Mouse (Mus musculus): ENCODE results near the gene Rora. TPM values are rescaled to one million over a fixed set of nuclear protein-coding genes. Genes with fewer than 3 reads are reported as not detected.

The Rora gene
- polyA plus RNA-seq, 1 experiment from 2014 or later = 12.5 TPM

GRCm38 (mm10) chr9:69289056-69290017 is 635.8 kb downstream of the Rora start:
- ATAC-seq (ENCODE audit: insufficient number of reproducible peaks, insufficient read depth, low FRiP score, low TSS enrichment) = peak; percentile 90
- Histone ChIP-seq H3K36me3 (no peaks in the 10 kb centered on the region), H3K4me1 (peaks cover 43% of the 10 kb centered on the region), H3K27ac (peak overlapping the region; percentile 72), H3K4me2 (replicated peaks) (peak overlapping the region; percentile 93), H3K9me3 (no peaks in the 10 kb centered on the region), H3K27me3 (0 out of 2 replicates have a peak, but pooled peaks cover 6% of the 10 kb centered on the region), H3K9ac (peak overlapping the region; percentile 69), H3K4me3 (peak overlapping the region; percentile 69)
- WGBS = under 1% methylated on average over 56 of the region's 59 CpGs

GRCm38 (mm10) chr9:69290018-69290880 is 636.7 kb downstream of the Rora start:
- WGBS = under 1% methylated on average over 73 of the region's 73 CpGs
- Histone ChIP-seq H3K9ac (peak overlapping the region; percentile 69), H3K4me1 (peaks cover 49% of the 10 kb centered on the region), H3K27me3 (0 out of 2 replicates have a peak, but pooled peaks cover 6% of the 10 kb centered on the region), H3K36me3 (no peaks in the 10 kb centered on the region), H3K9me3 (no peaks in the 10 kb centered on the region), H3K4me3 (peak overlapping the region; percentile 69), H3K4me2 (replicated peaks) (peak overlapping the region; percentile 93), H3K27ac (peak overlapping the region; percentile 72)
- peak; percentile 57 for ATAC-seq (ENCODE audit: insufficient number of reproducible peaks, insufficient read depth, low FRiP score, low TSS enrichment)

GRCm38 (mm10) chr9:69290881-69291450 is 637.4 kb downstream of the Rora start:
- Histone ChIP-seq H3K9ac (peak overlapping the region; percentile 69), H3K27ac (peak overlapping the region; percentile 72; the same call in 1 of the 2 replicates), H3K4me2 (replicated peaks) (peak overlapping the region; percentile 93), H3K4me1 (peaks cover 51% of the 10 kb centered on the region), H3K27me3 (0 out of 2 replicates have a peak, but pooled peaks cover 6% of the 10 kb centered on the region), H3K4me3 (peak overlapping the region; percentile 69), H3K36me3 (no peaks in the 10 kb centered on the region), H3K9me3 (no peaks in the 10 kb centered on the region)
- WGBS = under 1% methylated on average over 29 of the region's 29 CpGs
- ATAC-seq (ENCODE audit: insufficient number of reproducible peaks, insufficient read depth, low FRiP score, low TSS enrichment) = no peak

- Histone ChIP-seq H3K4me1 (peaks cover 51% of the 10 kb centered on the region), H3K4me3 (peak overlapping the region; percentile 69), H3K27ac (no peak overlapping the region), H3K9me3 (no peaks in the 10 kb centered on the region), H3K4me2 (replicated peaks) (peak overlapping the region; percentile 93), H3K36me3 (no peaks in the 10 kb centered on the region), H3K27me3 (0 out of 2 replicates have a peak, but pooled peaks cover 6% of the 10 kb centered on the region), H3K9ac (peak overlapping the region; percentile 69)
- ATAC-seq (ENCODE audit: insufficient number of reproducible peaks, insufficient read depth, low FRiP score, low TSS enrichment) = no peak
- 6% methylated on average over 13 of the region's 13 CpGs for WGBS
Measured at GRCm38 (mm10) chr9:69291451-69291850, 637.9 kb downstream of the Rora start.

- no peak for ATAC-seq (ENCODE audit: insufficient number of reproducible peaks, insufficient read depth, low FRiP score, low TSS enrichment)
Measured at GRCm38 (mm10) chr9:69292353-69292752, 638.8 kb downstream of the Rora start.

GRCm38 (mm10) chr9:69292776-69293687 is 639.4 kb downstream of the Rora start:
- Histone ChIP-seq H3K36me3 (no peaks in the 10 kb centered on the region), H3K4me3 (no peak overlapping the region), H3K9ac (no peak overlapping the region), H3K4me1 (peaks cover 51% of the 10 kb centered on the region), H3K4me2 (replicated peaks) (peak overlapping the region; percentile 14; the same call in 1 of the 2 replicates), H3K9me3 (no peaks in the 10 kb centered on the region), H3K27ac (no peak overlapping the region), H3K27me3 (0 out of 2 replicates have a peak, but pooled peaks cover 6% of the 10 kb centered on the region)
- no peak for ATAC-seq (ENCODE audit: insufficient number of reproducible peaks, insufficient read depth, low FRiP score, low TSS enrichment)
- WGBS = 33% methylated on average over 12 of the region's 12 CpGs

More at GRCm38 (mm10) chr9:69292353-69292752, 638.8 kb downstream of the Rora start:
- Histone ChIP-seq H3K27ac (no peak overlapping the region), H3K9me3 (no peaks in the 10 kb centered on the region), H3K27me3 (0 out of 2 replicates have a peak, but pooled peaks cover 6% of the 10 kb centered on the region), H3K4me2 (replicated peaks) (peak overlapping the region; percentile 93), H3K4me3 (no peak overlapping the region), H3K4me1 (peaks cover 51% of the 10 kb centered on the region), H3K9ac (no peak overlapping the region), H3K36me3 (no peaks in the 10 kb centered on the region)
- 19% methylated on average over 5 of the region's 5 CpGs for WGBS

DNA sequence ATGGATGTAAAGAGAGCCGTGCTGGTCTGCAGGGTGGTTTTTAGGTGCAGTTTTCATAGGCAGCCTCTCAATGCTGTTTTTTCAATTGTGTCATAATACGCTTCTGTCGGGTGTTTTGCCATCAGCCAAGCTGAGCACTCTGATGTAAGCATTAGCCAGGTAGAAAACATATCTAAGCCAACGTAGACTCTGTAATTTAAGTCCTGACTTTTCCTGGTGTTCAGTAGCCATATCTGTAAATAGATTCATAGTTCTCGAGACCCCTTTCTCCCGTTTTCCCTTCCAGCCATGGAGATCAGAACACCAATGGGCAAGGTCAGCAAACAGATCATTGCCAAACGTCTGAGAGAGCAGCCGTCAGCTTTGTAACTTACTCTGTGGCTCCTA is 640.1 kb downstream of the Rora start:
- H3K4me3 ChIP-seq = no peak overlapping the region

DNA sequence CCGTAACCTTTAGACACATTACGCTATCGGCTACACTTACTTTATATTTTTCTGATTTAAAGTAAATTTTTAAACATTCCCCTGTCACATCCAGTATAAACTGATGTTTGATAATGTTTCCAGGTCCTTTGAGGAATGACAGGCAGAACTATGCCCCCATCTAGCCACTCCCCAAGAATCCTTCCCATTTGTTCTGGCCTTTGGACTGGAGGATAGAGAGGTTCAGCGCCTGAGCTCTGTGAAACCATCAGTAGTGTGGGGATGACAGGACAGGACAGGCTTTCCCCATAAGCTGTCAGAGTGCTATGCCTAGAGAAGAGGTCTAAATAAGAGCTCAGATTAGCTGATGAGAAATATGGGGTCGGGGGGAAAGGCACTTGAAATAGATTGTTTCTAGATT is 640.8 kb downstream of the Rora start:
- H3K4me1 ChIP-seq = peaks cover 46% of the 10 kb centered on the region; the same call in 1 of the 2 replicates
- WGBS = 72% methylated on average over 5 of the region's 5 CpGs
- H3K27me3 ChIP-seq = 0 out of 2 replicates have a peak, but pooled peaks cover 6% of the 10 kb centered on the region
- no peak overlapping the region for H3K4me3 ChIP-seq
- no peaks in the 10 kb centered on the region for H3K36me3 ChIP-seq
- H3K9ac ChIP-seq = no peak overlapping the region
- no peaks in the 10 kb centered on the region for H3K9me3 ChIP-seq
- no peak overlapping the region for H3K4me2 ChIP-seq (replicated peaks)
- no peak for ATAC-seq (ENCODE audit: insufficient number of reproducible peaks, insufficient read depth, low FRiP score, low TSS enrichment)
- H3K27ac ChIP-seq = no peak overlapping the region

More for the DNA sequence above, 640.1 kb downstream of the Rora start:
- no peak for ATAC-seq (ENCODE audit: insufficient number of reproducible peaks, insufficient read depth, low FRiP score, low TSS enrichment)
- peaks cover 52% of the 10 kb centered on the region; the same call in 1 of the 2 replicates for H3K4me1 ChIP-seq
- H3K9me3 ChIP-seq = no peaks in the 10 kb centered on the region
- H3K27me3 ChIP-seq = 0 out of 2 replicates have a peak, but pooled peaks cover 6% of the 10 kb centered on the region
- no peaks in the 10 kb centered on the region for H3K36me3 ChIP-seq
- no peak overlapping the region for H3K4me2 ChIP-seq (replicated peaks)
- no peak overlapping the region for H3K9ac ChIP-seq
- no peak overlapping the region for H3K27ac ChIP-seq
- WGBS = 29% methylated on average over 8 of the region's 8 CpGs

GRCm38 (mm10) chr9:69294856-69295255 is 641.3 kb downstream of the Rora start:
- H3K36me3 ChIP-seq = no peaks in the 10 kb centered on the region
- WGBS = 78% methylated on average over 14 of the region's 14 CpGs
- no peak overlapping the region for H3K4me2 ChIP-seq (replicated peaks)
- H3K4me1 ChIP-seq = peaks cover 49% of the 10 kb centered on the region
- no peaks in the 10 kb centered on the region for H3K9me3 ChIP-seq
- no peak overlapping the region for H3K4me3 ChIP-seq
- ATAC-seq (ENCODE audit: insufficient number of reproducible peaks, insufficient read depth, low FRiP score, low TSS enrichment) = no peak
- 0 out of 2 replicates have a peak, but pooled peaks cover 6% of the 10 kb centered on the region for H3K27me3 ChIP-seq
- no peak overlapping the region for H3K9ac ChIP-seq
- H3K27ac ChIP-seq = no peak overlapping the region

DNA sequence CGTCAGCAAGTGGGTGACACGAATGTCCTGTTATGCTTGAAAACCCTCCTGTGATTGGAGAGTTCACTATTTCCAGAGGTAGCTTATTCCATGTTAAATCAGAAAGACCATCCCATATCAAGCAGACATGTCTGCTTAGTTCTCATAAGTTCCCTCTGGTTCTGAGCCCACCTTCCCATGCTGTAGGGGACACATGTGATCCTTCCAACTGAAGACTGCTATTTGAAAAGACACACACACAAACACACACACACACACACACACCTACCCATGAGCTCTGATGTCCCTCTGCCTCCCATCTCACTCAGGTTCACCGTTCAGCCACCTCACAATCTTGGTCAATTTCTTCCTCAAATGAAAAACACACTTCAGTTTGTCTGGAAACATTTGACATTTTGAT is 642.2 kb downstream of the Rora start:
- Histone ChIP-seq H3K4me2 (replicated peaks) (no peak overlapping the region), H3K27ac (no peak overlapping the region), H3K4me1 (peaks cover 51% of the 10 kb centered on the region), H3K4me3 (no peak overlapping the region), H3K27me3 (0 out of 2 replicates have a peak, but pooled peaks cover 3% of the 10 kb centered on the region), H3K9me3 (no peaks in the 10 kb centered on the region), H3K9ac (no peak overlapping the region), H3K36me3 (no peaks in the 10 kb centered on the region)
- ATAC-seq (ENCODE audit: insufficient number of reproducible peaks, insufficient read depth, low FRiP score, low TSS enrichment) = no peak
- 57% methylated on average over 3 of the region's 3 CpGs for WGBS
